Mouse (Mus musculus) heart, postnatal 0 days (tissue): ENCODE data around the gene Mis18a.

ENCODE experiments used
- CTCF ChIP-seq: IDR thresholded peaks from 2 replicates; pipeline ENCODE4 v1.5.1; 2016; ENCODE audit warnings: antibody characterized with exemption, control low read depth, low read depth
- EP300 ChIP-seq: IDR thresholded peaks from 2 replicates; pipeline ENCODE4 v1.6.1; 2016; ENCODE audit warnings: antibody characterized with exemption, low read depth

- TF ChIP-seq CTCF (no peak), EP300 (no peak)
These were observed 47.4 kb upstream of the Mis18a start for GRCm38 (mm10) chr16:90774646-90775045.
